Mouse (Mus musculus) ES-Bruce4 (cell line): ENCODE results near the gene Tex13c2.

ENCODE experiments used
- CTCF ChIP-seq: IDR thresholded peaks from one replicate; pipeline ENCODE4 v1.8.1; 2011; ENCODE audit warnings: low read depth, low read length
- EP300 ChIP-seq: IDR thresholded peaks from 2 replicates; pipeline ENCODE4 v1.6.1; 2011; ENCODE audit warnings: low read depth, low read length; ENCODE audit not compliant: insufficient read depth
- POLR2A ChIP-seq: IDR thresholded peaks from one replicate; pipeline ENCODE4 v1.8.1; 2011; ENCODE audit warnings: low read length; ENCODE audit not compliant: insufficient read depth

- TF ChIP-seq CTCF (no peak), POLR2A (no peak), EP300 (no peak)
Observed at GRCm38 (mm10) chrX:42453001-42453400, 36.5 kb upstream of the Tex13c2 start.
